Mouse (Mus musculus) adrenal gland, postnatal 14 days (tissue): Measurements from ENCODE around the gene Agbl4. TPM values are rescaled to one million over a fixed set of nuclear protein-coding genes. Genes with fewer than 3 reads are reported as not detected.

ENCODE experiments used
- DNase-seq: peaks from one replicate; pipeline ENCODE4 v3.0.0; 2021; ENCODE audit warnings: mixed read lengths
- total RNA-seq: library from RNA; stranded (reverse); gene quantifications from 2 replicates; pipeline ENCODE4 v1.2.3, GENCODE M21; 2021

The Agbl4 gene
- total RNA-seq, 1 experiment from 2014 or later: 0.59 TPM

- DNase-seq: no peak
Observed at GRCm38 (mm10) chr4:111584286-111584685, 1186.8 kb downstream of the Agbl4 start.

GRCm38 (mm10) chr4:111588211-111588610 is 1190.8 kb downstream of the Agbl4 start:
- DNase-seq: no peak

- no peak for DNase-seq
Observed at GRCm38 (mm10) chr4:111589467-111590170, 1192.2 kb downstream of the Agbl4 start.

GRCm38 (mm10) chr4:111594655-111595295 is 1197.3 kb downstream of the Agbl4 start:
- no peak for DNase-seq

GRCm38 (mm10) chr4:111597249-111597661 is 1199.8 kb downstream of the Agbl4 start:
- DNase-seq: peak; percentile 62

- DNase-seq: peak; percentile 70
Observed at GRCm38 (mm10) chr4:111597986-111598385, 1200.5 kb downstream of the Agbl4 start.

GRCm38 (mm10) chr4:111603194-111603593 is 1205.7 kb downstream of the Agbl4 start:
- no peak for DNase-seq

- no peak for DNase-seq
Observed at GRCm38 (mm10) chr4:111607826-111608500, 1210.5 kb downstream of the Agbl4 start.

GRCm38 (mm10) chr4:111621865-111622264 is 1224.4 kb downstream of the Agbl4 start:
- no peak for DNase-seq

GRCm38 (mm10) chr4:111624914-111625313 is 1227.5 kb downstream of the Agbl4 start:
- no peak for DNase-seq

- peak; percentile 85 for DNase-seq
Observed at GRCm38 (mm10) chr4:111626118-111626830, 1228.8 kb downstream of the Agbl4 start.

GRCm38 (mm10) chr4:111632615-111633014 is 1235.2 kb downstream of the Agbl4 start:
- DNase-seq: no peak

- no peak for DNase-seq
Observed at GRCm38 (mm10) chr4:111635538-111636124, 1238.2 kb downstream of the Agbl4 start.

GRCm38 (mm10) chr4:111638948-111639708 is 1241.7 kb downstream of the Agbl4 start:
- DNase-seq: no peak

GRCm38 (mm10) chr4:111645117-111645830 is 1247.8 kb downstream of the Agbl4 start:
- no peak for DNase-seq

GRCm38 (mm10) chr4:111645831-111646166 is 1248.3 kb downstream of the Agbl4 start:
- peak; percentile 33 for DNase-seq

GRCm38 (mm10) chr4:111653451-111653850 is 1256.0 kb downstream of the Agbl4 start:
- no peak for DNase-seq

GRCm38 (mm10) chr4:111663730-111664129 is 1266.3 kb downstream of the Agbl4 start:
- DNase-seq: peak; percentile 26

- peak; percentile 64 for DNase-seq
Observed at GRCm38 (mm10) chr4:111664146-111664545, 1266.7 kb downstream of the Agbl4 start.

GRCm38 (mm10) chr4:111666713-111667112 is 1269.3 kb downstream of the Agbl4 start:
- DNase-seq: no peak

GRCm38 (mm10) chr4:111669369-111669768 is 1271.9 kb downstream of the Agbl4 start:
- DNase-seq: no peak
